Mouse (Mus musculus) erythroid progenitor cell, adult 5-6 weeks (primary cell): ENCODE data around the gene 4833420G17Rik. TPM values are rescaled to one million over a fixed set of nuclear protein-coding genes. Genes with fewer than 3 reads are reported as not detected.

ENCODE experiments used
- total RNA-seq, 2 experiments: library from RNA; stranded (forward) in 1 of 2; stranded (reverse) in 1 of 2; fragments of 150-400 nt in 1 of 2; fragments of 186-747, 209-891 nt in 1 of 2; gene quantifications; 2 replicates each; pipeline versions ENCODE4 v1.2.3 to v1.2.4; 2015 to 2017; ENCODE audit warnings: low replicate concordance in 2 of 2

The 4833420G17Rik gene
- total RNA-seq, 2 experiments from 2014 or later: 47.1 to 73.4 TPM

Other genes starting within 250 kb of the 4833420G17Rik start
- gene Paip1, start 34.2 kb upstream of the 4833420G17Rik start, total RNA-seq (2015; ENCODE audit: low replicate concordance): 8.4 and 25.2 TPM in 2 replicates
- gene Paip1, start 34.2 kb upstream of the 4833420G17Rik start, total RNA-seq (2017; ENCODE audit: low replicate concordance): 16.1 and 22.8 TPM in 2 replicates
- not detected in 2 replicates for gene Tmem267, start 25.3 kb downstream of the 4833420G17Rik start, total RNA-seq (2015; ENCODE audit: low replicate concordance)
- gene Tmem267, start 25.3 kb downstream of the 4833420G17Rik start, total RNA-seq (2017; ENCODE audit: low replicate concordance): not detected in 2 replicates
- 6.7 TPM in 1 of 2 replicates, not detected in the other for gene 3110070M22Rik, start 25.6 kb downstream of the 4833420G17Rik start, total RNA-seq (2015; ENCODE audit: low replicate concordance)
- gene 3110070M22Rik, start 25.6 kb downstream of the 4833420G17Rik start, total RNA-seq (2017; ENCODE audit: low replicate concordance): not detected in 2 replicates
- gene Ccl28, start 161.1 kb downstream of the 4833420G17Rik start, total RNA-seq (2015; ENCODE audit: low replicate concordance): not detected in 2 replicates
- gene Ccl28, start 161.1 kb downstream of the 4833420G17Rik start, total RNA-seq (2017; ENCODE audit: low replicate concordance): 0.26 TPM in 1 of 2 replicates, not detected in the other
- 5.9 and 6.1 TPM in 2 replicates for gene Hmgcs1, start 227.6 kb downstream of the 4833420G17Rik start, total RNA-seq (2015; ENCODE audit: low replicate concordance)
- 7.0 and 9.0 TPM in 2 replicates for gene Hmgcs1, start 227.6 kb downstream of the 4833420G17Rik start, total RNA-seq (2017; ENCODE audit: low replicate concordance)